Mouse (Mus musculus) CH12.LX (cell line): ENCODE measurements around the gene Gm19345.

Source experiments
- CTCF ChIP-seq, 2 experiments: IDR thresholded peaks in 1 of 2; conservative IDR thresholded peaks in 1 of 2; 2 replicates each; pipeline ENCODE4 v1.5.1; 2011 to 2012; ENCODE audit warnings: low read depth in 2 of 2, low read length in 2 of 2, improper control_type of control experiment in 1 of 2, inconsistent platforms in 1 of 2, mild to moderate bottlenecking in 1 of 2, moderate library complexity in 1 of 2
- EP300 ChIP-seq: IDR thresholded peaks from 2 replicates; pipeline ENCODE4 v1.6.1; 2011; ENCODE audit warnings: low read length, improper control_type of control experiment
- ETS1 ChIP-seq: conservative IDR thresholded peaks from 2 replicates; pipeline ENCODE4 v1.6.1; 2012; ENCODE audit warnings: low read depth, mild to moderate bottlenecking, inconsistent platforms, low read length, improper control_type of control experiment, moderate library complexity
- MEF2A ChIP-seq: IDR thresholded peaks from 2 replicates; pipeline ENCODE4 v1.6.1; 2014; ENCODE audit warnings: low read depth, mild to moderate bottlenecking, inconsistent platforms, low read length, improper control_type of control experiment, borderline replicate concordance
- POLR2A ChIP-seq: IDR thresholded peaks from 2 replicates; pipeline ENCODE4 v1.6.1; 2011; ENCODE audit warnings: low read depth, mild to moderate bottlenecking, improper control_type of control experiment, low read length
- USF1 ChIP-seq: IDR thresholded peaks from 2 replicates; pipeline ENCODE4 v1.6.1; 2014; ENCODE audit warnings: low read depth, mild to moderate bottlenecking, inconsistent platforms, low read length, improper control_type of control experiment
- ZKSCAN1 ChIP-seq: IDR thresholded peaks from 2 replicates; pipeline ENCODE4 v1.6.1; 2012; ENCODE audit warnings: low read depth, inconsistent platforms, low read length, improper control_type of control experiment, borderline replicate concordance

DNA sequence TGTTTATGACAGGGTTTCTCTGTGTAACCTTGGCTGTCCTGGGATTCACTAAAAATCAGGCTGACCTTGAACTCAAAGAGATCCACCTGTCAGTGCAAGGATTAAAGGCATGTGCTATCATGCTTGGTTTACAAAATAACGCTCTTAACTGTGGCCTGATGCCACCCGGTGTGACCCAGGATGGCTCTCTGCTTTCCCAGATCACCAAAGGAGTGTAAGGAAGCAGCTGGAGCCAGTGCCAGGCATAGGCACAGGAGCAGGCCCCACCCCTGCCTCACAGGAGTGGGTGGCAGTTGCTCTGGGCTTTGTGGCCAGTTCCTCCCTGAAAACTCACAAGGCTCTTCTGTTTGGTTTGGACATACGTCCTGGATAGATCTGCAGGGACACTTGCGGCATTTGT is 11.4 kb upstream of the Gm19345 start:
- TF ChIP-seq ZKSCAN1 = no peak
- no peak for TF ChIP-seq ETS1
- no peak for TF ChIP-seq USF1
- no peak for TF ChIP-seq CTCF (conservative IDR thresholded peaks at IDR 0.05 in 1 of 2, IDR thresholded peaks at IDR 0.05 in 1 of 2; ENCODE audit: low read depth in 2 of 2, low read length in 2 of 2)
- TF ChIP-seq POLR2A = no peak
- no peak for TF ChIP-seq MEF2A
- no peak for TF ChIP-seq EP300
